Mouse (Mus musculus) lung, postnatal 0 days (tissue): ENCODE measurements around the gene Cdk4. TPM values are rescaled to one million over a fixed set of nuclear protein-coding genes. Genes with fewer than 3 reads are reported as not detected.
A peak's percentile ranks its signal among the peaks of the same experiment; 100 is the strongest.

Experiments
- ATAC-seq: fragments of 200-750 bp; cut with Nextera tagmentation; 2 replicates; pipeline ENCODE4 v1.8.0; 2017; ENCODE audit warnings: moderate library complexity
- DNase-seq: peaks from one replicate; pipeline ENCODE4 v3.0.0-alpha.2; 2016; ENCODE audit warnings: low spot score
- H3K27ac ChIP-seq: fragments of 300-500 bp; sonication (generic); 2 replicates; pipeline ENCODE4 v1.5.1; 2014; ENCODE audit warnings: antibody characterized with exemption, mild to moderate bottlenecking, low read length, mixed read lengths
- H3K27me3 ChIP-seq: fragments of 300-500 bp; sonication (generic); replicated peaks from 2 replicates; pipeline ENCODE4 v1.6.1; 2014; ENCODE audit warnings: low read length, mixed read lengths; ENCODE audit not compliant: insufficient read depth
- H3K36me3 ChIP-seq: fragments of 300-500 bp; sonication (generic); 2 replicates; pipeline ENCODE4 v1.6.1; 2014; ENCODE audit warnings: low read length, mixed read lengths; ENCODE audit not compliant: insufficient read depth
- H3K4me1 ChIP-seq: fragments of 300-500 bp; sonication (generic); 2 replicates; pipeline ENCODE4 v1.6.1; 2014; ENCODE audit warnings: antibody characterized with exemption, low read depth, low read length, mixed read lengths; ENCODE audit not compliant: insufficient read depth
- H3K4me2 ChIP-seq: fragments of 300-500 bp; sonication (generic); replicated peaks from 2 replicates; pipeline ENCODE4 v1.6.1; 2014; ENCODE audit warnings: low read depth, mild to moderate bottlenecking, low read length, moderate library complexity, mixed read lengths
- H3K4me3 ChIP-seq: fragments of 300-500 bp; sonication (generic); 2 replicates; pipeline ENCODE4 v1.5.1; 2014; ENCODE audit warnings: low read depth, low read length
- H3K9ac ChIP-seq: fragments of 300-500 bp; sonication (generic); replicated peaks from 2 replicates; pipeline ENCODE4 v1.6.1; 2014; ENCODE audit warnings: low read depth, mild to moderate bottlenecking
- H3K9me3 ChIP-seq: fragments of 300-500 bp; sonication (generic); 2 replicates; pipeline ENCODE4 v1.6.1; 2016; ENCODE audit warnings: low read length, mixed read lengths
- CTCF ChIP-seq: IDR thresholded peaks from 2 replicates; pipeline ENCODE4 v1.5.1; 2016; ENCODE audit warnings: antibody characterized with exemption, mild to moderate bottlenecking
- EP300 ChIP-seq: IDR thresholded peaks from 2 replicates; pipeline ENCODE4 v1.6.1; 2016; ENCODE audit warnings: antibody characterized with exemption, mild to moderate bottlenecking, control low read depth
- WGBS: fragments of 180-500 bp; shearing (Covaris S2); extraction: QIAGEN DNeasy Blood & Tissue Kit; methylation state at CpG from one replicate; pipeline ENCODE4 v1.1.7; 2014; 5-methylcytosine and 5-hydroxymethylcytosine counted together
- polyA plus RNA-seq: library from polyadenylated mRNA; unstranded; fragments of >200 nt; fragmentation: Nextera tagmentation; extraction: Ambion mirVana; gene quantifications from 2 replicates; pipeline ENCODE4 v1.2.1, GENCODE M21; 2015

The Cdk4 gene
- polyA plus RNA-seq, 1 experiment from 2014 or later = 362 TPM

- DNase-seq (no peak), ATAC-seq (no peak)
- H3K4me3 ChIP-seq = peak overlapping the region; percentile 23
- TF ChIP-seq EP300 = no peak
- TF ChIP-seq CTCF = 0 out of 2 replicates have a peak, but pooled peaks have one; percentile 21
- peaks cover 61% of the 10 kb centered on the region for H3K27me3 ChIP-seq
- H3K27ac ChIP-seq = no peak overlapping the region
- 9% methylated on average over 48 of the region's 48 CpGs for WGBS
- no peak overlapping the region for H3K9ac ChIP-seq
- H3K4me1 ChIP-seq = peaks cover 10% of the 10 kb centered on the region
- H3K9me3 ChIP-seq = no peaks in the 10 kb centered on the region
- peak overlapping the region; percentile 41 for H3K4me2 ChIP-seq
- H3K36me3 ChIP-seq = no peaks in the 10 kb centered on the region
These were observed 17.8 kb downstream of the Cdk4 start for GRCm38 (mm10) chr10:127080901-127081780.

GRCm38 (mm10) chr10:127081996-127082620 is 18.8 kb downstream of the Cdk4 start:
- no peak overlapping the region for H3K4me2 ChIP-seq
- no peaks in the 10 kb centered on the region for H3K36me3 ChIP-seq
- 0 out of 2 replicates have a peak overlapping the region, but pooled peaks have one; percentile 23 for H3K4me3 ChIP-seq
- no peak overlapping the region for H3K9ac ChIP-seq
- H3K9me3 ChIP-seq = no peaks in the 10 kb centered on the region
- peaks cover 10% of the 10 kb centered on the region for H3K4me1 ChIP-seq
- TF ChIP-seq CTCF = no peak
- TF ChIP-seq EP300 = no peak
- no peak overlapping the region for H3K27ac ChIP-seq
- no peak for ATAC-seq
- no peak for DNase-seq
- H3K27me3 ChIP-seq = peaks cover 61% of the 10 kb centered on the region
- WGBS = 23% methylated on average over 8 of the region's 8 CpGs

- WGBS = 26% methylated on average over 8 of the region's 8 CpGs
These were observed 20.1 kb downstream of the Cdk4 start for GRCm38 (mm10) chr10:127083292-127083914.

GRCm38 (mm10) chr10:127083915-127084306 is 20.6 kb downstream of the Cdk4 start:
- Histone ChIP-seq H3K36me3 (no peaks in the 10 kb centered on the region), H3K9ac (no peak overlapping the region), H3K27me3 (peaks cover 45% of the 10 kb centered on the region), H3K27ac (no peak overlapping the region), H3K9me3 (no peaks in the 10 kb centered on the region), H3K4me1 (peaks cover 10% of the 10 kb centered on the region), H3K4me3 (no peak overlapping the region), H3K4me2 (no peak overlapping the region)
- WGBS = 37% methylated on average over 5 of the region's 5 CpGs
- DNase-seq (no peak), ATAC-seq (no peak)
- no peak for TF ChIP-seq EP300
- peak; percentile 11; the same call in 1 of the 2 replicates for TF ChIP-seq CTCF

More at GRCm38 (mm10) chr10:127083292-127083914, 20.1 kb downstream of the Cdk4 start:
- peaks cover 50% of the 10 kb centered on the region for H3K27me3 ChIP-seq
- H3K4me1 ChIP-seq = peaks cover 10% of the 10 kb centered on the region
- TF ChIP-seq CTCF = no peak
- TF ChIP-seq EP300 = no peak
- DNase-seq (no peak), ATAC-seq (no peak)
- H3K27ac ChIP-seq = no peak overlapping the region
- H3K9me3 ChIP-seq = no peaks in the 10 kb centered on the region
- H3K4me2 ChIP-seq = no peak overlapping the region
- H3K4me3 ChIP-seq = no peak overlapping the region
- no peaks in the 10 kb centered on the region for H3K36me3 ChIP-seq
- no peak overlapping the region for H3K9ac ChIP-seq

GRCm38 (mm10) chr10:127085052-127085451 is 21.7 kb downstream of the Cdk4 start:
- WGBS = 74% methylated on average over 9 of the region's 9 CpGs
- H3K9ac ChIP-seq = no peak overlapping the region
- peaks cover 2% of the 10 kb centered on the region for H3K4me1 ChIP-seq
- ATAC-seq (no peak), DNase-seq (no peak)
- H3K4me3 ChIP-seq = no peak overlapping the region
- H3K9me3 ChIP-seq = no peaks in the 10 kb centered on the region
- no peak overlapping the region for H3K4me2 ChIP-seq
- no peak overlapping the region for H3K27ac ChIP-seq
- TF ChIP-seq CTCF (no peak), EP300 (no peak)
- peaks cover 41% of the 10 kb centered on the region for H3K27me3 ChIP-seq
- H3K36me3 ChIP-seq = no peaks in the 10 kb centered on the region

- H3K27ac ChIP-seq = no peak overlapping the region
- H3K9ac ChIP-seq = no peak overlapping the region
- peaks cover 2% of the 10 kb centered on the region; the same call in 1 of the 2 replicates for H3K4me1 ChIP-seq
- WGBS = 55% methylated on average over 6 of the region's 6 CpGs
- H3K9me3 ChIP-seq = no peaks in the 10 kb centered on the region
- no peak for TF ChIP-seq EP300
- no peak; the same call in 1 of the 2 replicates for TF ChIP-seq CTCF
- peaks cover 41% of the 10 kb centered on the region for H3K27me3 ChIP-seq
- DNase-seq (no peak), ATAC-seq (no peak)
- H3K4me2 ChIP-seq = no peak overlapping the region
- no peaks in the 10 kb centered on the region for H3K36me3 ChIP-seq
- H3K4me3 ChIP-seq = no peak overlapping the region
These were observed 22.3 kb downstream of the Cdk4 start for GRCm38 (mm10) chr10:127085633-127086032.
